Mouse (Mus musculus) left cerebral cortex, adult 18-20 months (tissue): ENCODE measurements at regions not wholly inside any gene's neighbourhood (a gene's known extent, or its start where the extent isn't known, plus 50 kb on each side); places are given as distances from the start of the nearest gene placed in this dataset.

Source experiments
- DNase-seq, 2 experiments: peaks; one replicate each; pipeline ENCODE4 v3.0.0; 2021 to 2022; ENCODE audit warnings: low spot score in 2 of 2, mixed read lengths in 1 of 2

DNA sequence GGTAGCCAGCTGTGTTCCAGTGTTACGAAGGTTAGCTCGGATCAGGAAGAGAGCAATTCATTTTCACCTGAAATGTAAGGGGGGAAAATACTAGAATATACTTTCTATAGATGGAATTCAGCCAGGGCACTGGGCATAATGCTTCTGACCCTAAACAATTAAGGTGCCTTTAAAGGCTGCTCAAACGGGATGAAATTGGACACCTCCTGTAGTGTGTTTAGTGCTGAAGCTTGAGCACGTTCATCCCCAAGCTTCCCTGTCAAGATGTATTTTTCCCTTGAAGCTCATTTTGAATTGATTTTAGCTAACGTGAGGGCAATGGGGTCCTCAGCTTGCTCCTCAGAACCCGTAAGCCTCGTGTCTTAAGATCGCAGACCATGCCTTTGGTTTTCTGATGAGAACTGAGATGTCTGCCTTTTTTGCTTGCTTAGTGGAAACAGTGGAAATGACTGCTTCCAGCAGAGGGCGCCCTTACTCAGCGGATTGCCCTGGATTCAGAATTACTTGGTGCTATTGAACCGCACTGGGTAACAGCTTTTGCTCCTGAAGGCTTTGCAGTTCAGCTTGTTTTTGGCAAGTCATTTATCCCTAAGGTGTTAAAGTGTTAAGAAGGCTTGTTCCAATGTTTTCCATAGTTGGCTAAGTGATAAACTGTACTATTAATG lies 74.6 kb upstream of the Fermt1 start:
- DNase-seq, result peak; percentile 80 to 84

DNA sequence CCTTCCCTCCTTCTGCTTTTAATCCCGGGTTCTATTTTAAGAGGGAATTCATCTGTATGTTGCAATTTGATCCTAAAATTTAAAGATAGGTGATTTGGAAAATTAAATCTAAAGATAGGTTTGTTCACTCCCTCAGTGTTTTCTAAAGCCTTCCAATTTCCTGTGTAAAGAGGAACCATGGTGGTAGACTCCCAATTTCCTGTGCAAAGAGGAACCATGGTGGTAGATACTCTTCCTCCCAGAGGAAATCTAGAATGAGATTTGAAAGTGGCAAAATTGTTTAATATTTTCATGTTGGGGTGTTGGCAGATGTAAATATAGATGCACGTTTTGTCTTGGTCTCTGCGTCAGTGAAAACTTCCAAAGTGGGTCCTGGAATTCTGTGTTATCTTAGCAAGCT lies 75.5 kb upstream of the Fermt1 start:
- DNase-seq, result no peak

DNA sequence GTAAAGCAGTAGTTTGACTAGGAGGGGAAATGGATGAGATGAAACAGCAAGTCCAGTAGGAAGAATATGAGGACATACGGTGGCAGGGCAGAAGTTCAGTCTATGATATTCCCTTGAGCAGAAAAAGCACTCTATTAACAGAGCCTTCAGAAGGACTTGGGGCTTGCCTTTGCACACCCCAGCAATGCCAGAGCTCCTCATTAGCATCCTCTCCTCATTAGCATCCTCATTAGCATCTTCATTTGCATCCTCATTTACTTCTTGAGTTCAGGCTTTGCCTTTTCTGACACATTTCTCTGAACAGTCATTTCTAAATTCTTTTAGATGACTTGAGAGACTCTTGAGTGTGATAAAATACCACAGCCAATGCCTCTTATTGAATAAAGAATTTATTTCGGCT lies 81.3 kb upstream of the Fermt1 start:
- DNase-seq, result no peak

DNA sequence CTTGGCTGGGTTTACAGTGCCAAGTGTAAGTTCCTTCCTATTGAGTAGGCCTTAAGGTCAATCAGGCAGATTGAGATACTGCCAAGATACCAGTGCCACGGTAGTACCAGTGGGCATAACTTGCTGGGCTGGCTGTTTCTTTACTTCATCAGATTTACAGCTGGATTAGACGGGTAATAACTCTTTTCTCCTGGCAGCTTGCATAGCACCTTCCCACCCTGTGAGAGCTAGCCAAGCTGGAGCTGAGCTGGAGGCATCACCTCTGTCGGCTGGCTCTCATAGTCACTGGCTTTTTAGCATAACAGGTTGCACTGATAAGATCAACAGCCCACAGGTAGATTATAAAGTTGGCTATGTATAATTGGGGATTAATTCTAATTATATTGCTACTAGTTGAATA lies 89.7 kb upstream of the Fermt1 start:
- DNase-seq, result no peak

DNA sequence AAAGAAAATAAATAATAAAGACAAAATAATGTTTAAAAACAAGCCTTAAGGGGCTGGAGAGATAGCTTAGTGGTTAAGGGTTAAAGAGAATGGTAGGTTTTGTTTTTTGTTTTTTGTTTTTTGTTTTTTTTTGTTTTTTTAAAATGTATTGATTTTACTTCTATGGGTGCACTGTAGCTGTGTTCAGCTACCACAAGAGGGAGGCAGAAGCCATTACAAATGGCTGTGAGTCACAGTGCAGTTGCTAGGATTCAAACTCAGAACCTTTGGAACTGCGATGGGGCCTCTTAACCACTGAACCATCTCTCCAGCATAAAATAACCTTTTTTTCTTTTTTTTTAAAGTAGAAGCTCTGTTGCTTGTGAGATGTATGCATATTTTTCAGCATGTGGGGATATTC lies 95.0 kb upstream of the Fermt1 start:
- DNase-seq, result no peak

DNA sequence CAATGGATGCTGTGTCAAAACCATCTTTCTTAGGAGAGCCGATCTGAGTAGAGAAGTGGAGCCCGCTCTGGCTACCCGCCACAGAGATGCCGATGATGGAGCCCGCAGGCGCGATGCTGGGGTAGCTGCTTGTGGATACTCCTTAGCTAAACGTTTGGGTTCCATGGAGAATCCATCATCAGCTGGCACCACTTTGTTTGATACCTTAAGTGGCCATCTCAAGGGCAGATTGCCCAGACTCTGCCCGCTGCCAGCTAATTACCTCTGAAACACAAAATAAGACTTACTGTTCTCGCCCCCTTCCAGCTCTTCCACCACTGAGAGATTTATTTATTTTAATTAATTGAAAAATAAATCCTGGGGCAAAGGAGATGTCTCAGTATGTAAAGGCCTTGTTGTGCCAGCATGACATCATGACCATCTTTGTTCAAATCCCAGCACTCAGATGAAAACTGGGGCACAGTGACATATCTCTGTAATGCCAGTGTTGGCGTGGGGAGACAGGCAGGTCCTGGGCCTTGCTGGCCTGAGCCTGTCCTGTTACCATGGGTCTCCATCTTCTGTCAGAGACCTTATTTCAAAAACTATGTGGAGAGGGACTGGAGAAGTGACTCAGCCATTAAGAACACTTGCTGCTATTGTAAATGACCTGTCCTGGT lies 132.1 kb upstream of the Fermt1 start:
- no peak for DNase-seq

DNA sequence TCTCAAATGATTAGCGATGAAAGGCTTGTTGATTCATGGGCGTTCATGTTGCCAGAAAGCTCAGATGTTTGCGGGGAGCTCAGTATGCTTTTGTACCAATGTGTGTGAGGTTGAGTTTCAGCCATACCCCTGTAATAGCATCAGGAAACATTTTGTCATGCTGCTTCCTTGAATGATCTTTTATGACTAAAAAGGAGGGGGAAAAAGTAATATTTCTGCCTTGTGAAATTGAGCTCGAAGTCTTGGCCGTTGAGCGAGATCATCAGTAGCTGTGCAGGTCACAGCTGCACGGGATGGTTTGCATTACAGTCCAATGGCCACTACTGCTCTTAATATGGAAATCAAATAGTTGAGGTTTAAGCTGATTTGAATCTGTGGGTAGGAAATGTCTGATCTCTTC lies 145.3 kb upstream of the Fermt1 start:
- no peak for DNase-seq

DNA sequence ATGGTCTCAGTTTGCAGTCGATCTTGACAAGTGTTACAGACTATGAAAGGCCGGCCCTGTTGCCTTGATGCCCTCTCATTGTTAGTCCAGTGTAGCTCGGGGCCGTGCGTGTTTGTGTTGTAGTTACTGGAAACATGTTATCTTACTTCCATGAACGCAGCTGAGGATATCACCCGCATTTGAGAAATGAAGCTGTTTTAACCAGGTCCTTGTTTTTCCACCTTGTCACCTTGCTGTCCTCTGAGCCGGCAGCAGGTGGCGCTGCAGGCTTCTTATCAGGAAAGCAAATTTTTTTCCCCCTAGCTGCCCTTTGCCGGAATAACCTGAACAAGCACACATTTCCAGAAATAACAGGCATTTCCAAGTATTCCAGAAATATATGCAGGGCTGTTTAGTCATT lies 167.9 kb upstream of the Fermt1 start:
- DNase-seq, result peak; percentile 58 to 66

DNA sequence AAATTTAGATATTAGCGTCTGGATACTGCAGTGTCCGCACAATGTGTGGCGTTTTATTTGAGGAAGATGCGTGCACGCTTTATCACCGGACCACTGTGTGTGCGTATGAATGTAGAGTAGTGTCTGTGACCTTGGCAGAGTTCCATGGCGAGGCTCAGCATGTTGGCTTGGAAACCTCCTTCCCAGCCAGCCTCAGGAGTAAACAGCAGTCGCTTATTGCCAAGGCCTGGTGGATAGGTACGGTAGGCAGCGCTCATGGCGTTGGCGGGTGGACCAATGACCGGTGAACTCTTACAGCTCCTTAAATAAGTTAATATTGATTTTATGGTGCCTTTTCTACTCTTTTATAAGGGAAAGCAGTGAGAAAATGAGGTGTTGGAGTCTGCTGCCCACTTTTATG lies 172.9 kb upstream of the Fermt1 start:
- DNase-seq, result no peak

DNA sequence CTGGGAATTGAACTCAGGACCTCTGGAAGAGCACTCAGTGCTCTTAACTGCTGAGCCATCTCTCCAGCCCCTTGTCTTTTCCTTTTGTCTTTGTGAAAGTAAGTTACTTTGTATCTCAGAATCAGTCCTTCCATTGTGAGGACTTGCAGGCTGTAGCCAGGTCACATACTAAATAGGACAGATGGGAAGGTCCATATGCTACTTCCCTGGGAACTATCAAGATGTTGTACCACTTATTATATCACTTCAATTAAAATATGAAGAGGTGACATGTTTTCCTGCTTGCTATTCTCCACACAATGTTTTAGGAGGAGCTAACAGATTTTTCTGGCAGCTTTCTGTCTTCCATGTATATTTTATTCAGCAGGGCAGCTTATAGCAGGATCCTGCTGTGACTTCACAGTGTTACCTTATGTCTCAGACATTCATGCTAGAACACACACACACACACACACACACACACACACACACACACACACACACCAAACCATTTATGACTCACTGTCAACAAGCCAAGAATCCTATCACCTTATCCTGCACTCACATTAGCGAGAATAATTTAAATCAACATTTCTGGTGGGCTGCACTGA lies 179.6 kb upstream of the Fermt1 start:
- DNase-seq, result no peak

DNA sequence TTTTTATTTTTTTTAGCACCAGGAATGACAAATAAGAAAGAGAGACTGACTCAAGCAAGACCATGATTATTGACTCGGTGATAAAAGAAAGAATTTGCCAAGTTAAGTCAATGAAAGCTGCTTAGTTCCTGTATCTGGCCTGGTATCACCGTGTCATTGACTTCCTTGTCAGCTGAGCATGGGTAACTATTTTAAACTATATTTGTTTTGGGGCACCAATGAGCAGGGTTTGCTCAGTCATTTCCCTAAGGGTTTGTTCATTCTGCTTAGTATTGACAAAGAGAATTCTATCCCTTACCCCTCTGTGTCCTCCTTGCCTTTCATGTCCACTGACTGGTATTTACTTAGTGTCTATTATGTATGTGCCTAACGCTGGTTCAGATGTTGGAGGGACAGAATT lies 189.2 kb upstream of the Fermt1 start:
- DNase-seq, result no peak

DNA sequence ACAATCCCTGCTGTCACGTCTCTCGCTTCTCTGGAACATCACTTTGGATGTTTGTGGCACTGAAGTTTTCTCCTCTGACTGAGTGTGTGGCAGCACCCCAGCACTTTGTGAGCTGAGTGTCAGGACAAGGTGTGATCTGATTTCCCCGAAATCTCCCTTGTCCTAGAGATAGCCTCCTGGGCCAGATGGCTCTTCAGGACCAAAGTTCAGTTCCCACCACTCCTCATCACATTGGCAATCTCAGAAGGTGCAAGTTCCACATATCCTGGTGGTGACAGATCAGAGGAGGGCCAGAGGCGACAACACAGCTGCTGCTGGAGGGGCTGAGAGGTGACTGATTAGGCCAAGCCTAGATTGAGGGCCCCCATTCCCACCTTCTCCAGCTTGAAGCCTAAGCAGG lies 193.2 kb upstream of the Fermt1 start:
- no peak for DNase-seq

DNA sequence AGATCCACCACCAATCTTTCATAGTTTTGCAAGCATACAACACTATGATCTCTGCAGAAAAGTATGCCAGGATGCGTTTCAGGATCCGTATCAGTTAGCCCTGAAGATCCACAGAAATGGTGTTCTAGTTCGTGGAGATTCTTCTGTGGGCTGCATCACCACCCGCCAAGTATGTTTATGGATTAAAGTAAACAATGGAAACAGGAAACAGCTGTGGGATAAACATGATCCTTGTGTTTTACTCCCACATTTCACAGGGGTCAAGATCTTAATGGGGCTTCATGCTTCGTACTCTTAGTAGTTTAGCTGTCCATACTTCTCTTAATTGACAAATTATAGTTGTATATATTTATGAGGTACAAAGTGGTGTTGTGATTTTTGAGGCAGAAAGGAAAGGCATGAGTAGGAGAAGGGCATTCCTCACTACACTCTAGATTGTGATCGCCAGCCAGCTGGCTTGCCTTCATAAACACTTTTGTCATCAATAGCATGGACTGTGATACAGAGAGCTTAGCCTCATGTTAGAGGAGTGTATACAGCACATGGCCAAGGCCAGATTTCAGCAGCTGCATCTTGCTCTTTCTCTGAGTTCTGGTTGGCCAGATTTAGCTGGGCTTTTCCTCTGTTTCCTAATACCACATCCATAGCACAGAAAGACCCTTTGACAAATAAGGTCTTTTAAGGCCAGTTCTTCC lies 195.8 kb upstream of the Fermt1 start:
- no peak for DNase-seq

DNA sequence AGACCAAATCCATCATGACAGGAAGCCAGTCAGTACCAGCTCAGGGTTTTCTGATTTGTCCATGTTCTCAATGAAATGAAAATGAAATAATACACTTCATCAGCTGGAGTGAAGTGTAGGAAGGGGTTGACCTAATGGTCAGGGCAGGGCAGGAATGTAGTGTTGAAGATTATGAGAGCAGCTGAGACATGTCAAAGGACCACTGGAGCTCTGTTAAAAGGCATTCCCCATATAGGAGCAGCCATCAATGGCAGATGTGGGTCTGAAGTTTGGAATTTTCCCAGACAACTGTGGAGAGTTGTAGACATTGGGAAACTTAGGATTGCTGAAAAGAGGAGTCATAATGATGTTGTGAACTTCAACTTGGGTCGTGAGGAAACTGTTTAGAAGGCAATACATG lies 206.8 kb upstream of the Fermt1 start:
- DNase-seq, result no peak

DNA sequence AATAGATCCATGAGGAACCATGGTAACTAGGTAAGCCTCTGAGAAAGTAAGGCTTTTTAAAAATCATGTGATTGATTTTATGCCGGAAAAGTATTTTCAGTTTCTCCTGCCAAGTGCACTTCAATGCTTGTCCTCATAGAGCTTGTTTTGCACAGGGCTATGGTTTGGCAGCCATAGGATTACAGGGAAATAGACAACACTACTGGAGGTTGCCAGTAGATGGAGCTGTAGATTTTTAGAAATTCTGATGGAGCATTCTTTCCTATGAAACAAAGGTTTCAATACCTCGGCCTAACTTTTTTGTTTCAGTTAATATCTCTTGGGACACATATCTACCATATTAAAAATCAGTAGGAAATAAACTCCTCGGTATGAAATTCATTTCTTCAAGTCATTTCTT lies 210.8 kb upstream of the Fermt1 start:
- DNase-seq, result peak in 1 of 2 experiments; percentile 3

DNA sequence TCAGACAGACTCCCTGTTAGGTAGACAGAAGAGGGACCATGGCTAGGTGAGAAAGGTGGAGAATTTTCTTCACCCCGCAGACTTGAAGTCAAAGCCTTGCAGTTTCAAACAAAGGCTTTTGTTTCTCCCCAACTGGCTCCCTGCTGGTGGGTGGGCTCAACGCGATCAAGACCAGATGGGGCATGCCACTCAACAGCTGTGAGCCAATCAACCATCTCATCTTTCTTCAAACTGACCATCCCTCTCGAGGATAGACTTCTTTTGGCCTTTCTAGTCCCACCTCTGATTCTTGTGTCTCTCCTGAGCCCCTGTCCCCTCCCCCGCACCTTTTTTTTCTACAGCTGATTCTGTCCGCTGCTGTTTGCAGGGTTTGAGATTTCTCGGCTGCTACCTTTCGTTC lies 212.5 kb upstream of the Fermt1 start:
- no peak for DNase-seq

DNA sequence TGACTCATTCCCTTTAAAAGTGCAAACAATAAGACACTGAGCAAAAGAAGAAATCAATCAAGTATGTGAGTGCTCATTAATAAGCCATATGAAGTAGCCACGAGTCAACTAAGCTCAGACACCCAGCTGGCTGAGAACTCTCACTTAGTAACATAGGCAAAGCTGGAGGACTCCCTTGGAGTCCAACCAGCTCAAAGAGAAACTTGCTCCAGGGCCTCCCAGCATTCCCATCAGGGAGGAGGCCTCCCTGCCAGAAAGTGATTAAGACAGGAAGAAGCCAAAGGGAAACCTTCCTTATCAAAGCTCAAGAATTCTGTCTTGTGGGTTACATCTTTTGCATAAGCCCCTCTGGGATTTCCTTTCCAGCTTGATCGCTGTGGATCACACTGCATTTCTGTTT lies 213.7 kb upstream of the Fermt1 start:
- no peak for DNase-seq

DNA sequence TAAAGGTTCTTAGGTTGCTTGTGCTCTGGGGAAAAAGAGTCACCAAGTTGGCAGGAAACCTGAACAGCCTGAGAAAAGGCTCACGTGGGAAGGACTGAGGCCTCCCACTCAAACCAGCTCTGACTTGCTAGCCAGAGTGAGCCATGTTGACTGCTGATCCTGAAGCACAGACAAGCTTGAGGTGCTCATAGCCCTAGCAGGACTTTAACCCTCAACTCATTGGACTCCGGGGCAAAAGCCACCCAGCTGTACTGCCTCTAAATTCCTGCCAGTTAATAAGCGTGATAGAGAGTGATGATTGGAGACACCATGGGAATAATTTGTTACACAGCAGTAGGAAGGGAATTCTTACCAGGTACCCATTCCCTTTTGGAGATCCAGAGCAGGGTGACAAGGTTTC lies 230.7 kb upstream of the Fermt1 start:
- no peak for DNase-seq

DNA sequence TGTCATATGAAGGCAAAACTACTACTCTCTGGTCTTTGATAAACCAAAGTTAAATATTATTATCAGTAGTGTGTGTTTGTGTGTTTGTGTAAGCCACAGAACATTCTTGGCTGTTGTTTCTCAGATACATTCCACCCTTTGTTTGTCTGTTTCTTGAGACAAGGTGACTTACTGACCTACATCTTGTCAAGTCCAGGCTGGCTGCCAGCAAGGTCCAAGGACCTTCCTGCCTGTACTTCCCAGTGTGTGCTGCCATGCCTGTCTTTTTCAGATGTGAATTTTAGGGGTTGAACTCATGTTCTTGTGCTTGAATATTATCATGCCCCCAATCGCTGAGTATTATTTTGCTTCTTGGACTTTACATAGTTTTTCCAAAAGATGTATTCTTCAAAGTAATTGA lies 235.5 kb upstream of the Fermt1 start:
- no peak for DNase-seq

DNA sequence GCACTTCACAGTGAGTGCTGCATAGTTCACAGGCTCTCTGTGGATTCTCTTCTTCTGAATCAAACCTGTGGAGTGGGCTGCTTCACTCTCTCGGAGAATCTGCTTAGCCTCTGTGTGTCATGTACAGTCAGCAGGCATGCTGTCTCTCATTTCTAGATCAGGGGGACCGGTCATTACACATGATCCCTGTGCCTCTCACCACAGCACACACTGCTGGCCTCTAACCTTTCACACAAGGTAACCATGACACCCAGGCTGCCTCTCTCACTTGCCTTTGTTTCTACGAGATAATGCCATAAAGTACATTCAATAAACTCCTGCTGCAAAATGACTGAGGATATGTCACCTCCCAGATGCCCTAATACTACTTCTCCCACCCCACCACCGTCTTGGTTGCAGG lies 237.2 kb upstream of the Fermt1 start:
- no peak for DNase-seq

DNA sequence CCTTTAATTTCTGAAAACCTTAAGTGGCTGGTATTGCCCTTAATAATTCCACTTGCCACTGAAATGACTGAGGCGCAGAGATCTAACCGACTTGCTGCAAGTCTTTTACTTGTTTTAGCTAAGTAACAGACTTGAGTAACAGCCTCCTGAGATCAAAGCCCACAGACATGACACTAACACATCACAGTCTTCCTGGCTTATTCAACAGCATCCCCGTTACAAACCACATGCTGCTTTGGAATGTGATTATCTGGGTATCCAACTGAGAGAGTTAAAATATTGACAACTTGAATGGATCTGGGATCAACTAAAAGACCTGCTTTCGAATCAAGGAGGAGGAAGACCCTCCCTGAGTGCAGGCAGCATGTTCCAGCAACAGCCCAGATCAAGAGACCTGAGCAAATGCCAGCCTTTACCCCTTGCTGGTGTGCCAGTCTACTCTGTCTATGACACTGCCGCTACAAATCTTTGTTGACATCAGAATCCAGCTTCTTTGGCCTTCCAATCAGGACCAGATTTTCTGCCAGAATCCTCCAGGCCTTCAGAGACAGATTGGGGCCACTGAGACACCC lies 258.7 kb upstream of the Fermt1 start:
- no peak for DNase-seq

DNA sequence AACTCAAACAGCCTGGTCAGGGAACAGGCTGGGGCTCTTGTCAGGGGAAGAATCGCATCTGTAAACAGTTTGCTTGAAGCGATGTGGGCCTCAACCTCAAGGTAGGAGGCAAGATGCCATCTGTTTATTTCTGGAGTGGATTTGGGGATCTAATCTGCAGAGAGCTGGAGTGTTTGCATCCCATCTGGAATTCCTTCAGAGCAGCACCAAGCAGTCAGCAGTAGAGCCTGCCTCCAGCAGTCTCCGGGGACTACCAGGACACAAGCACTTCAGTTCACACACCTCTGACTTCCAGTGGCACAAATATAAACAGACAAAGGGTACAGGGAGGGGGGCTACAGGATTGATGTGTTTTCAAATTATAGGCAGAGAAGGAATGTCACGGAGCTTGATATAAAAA lies 262.8 kb upstream of the Fermt1 start:
- DNase-seq, result no peak
